ENCODE assay signal across 16 mouse cellular contexts in the genomic region with DNA sequence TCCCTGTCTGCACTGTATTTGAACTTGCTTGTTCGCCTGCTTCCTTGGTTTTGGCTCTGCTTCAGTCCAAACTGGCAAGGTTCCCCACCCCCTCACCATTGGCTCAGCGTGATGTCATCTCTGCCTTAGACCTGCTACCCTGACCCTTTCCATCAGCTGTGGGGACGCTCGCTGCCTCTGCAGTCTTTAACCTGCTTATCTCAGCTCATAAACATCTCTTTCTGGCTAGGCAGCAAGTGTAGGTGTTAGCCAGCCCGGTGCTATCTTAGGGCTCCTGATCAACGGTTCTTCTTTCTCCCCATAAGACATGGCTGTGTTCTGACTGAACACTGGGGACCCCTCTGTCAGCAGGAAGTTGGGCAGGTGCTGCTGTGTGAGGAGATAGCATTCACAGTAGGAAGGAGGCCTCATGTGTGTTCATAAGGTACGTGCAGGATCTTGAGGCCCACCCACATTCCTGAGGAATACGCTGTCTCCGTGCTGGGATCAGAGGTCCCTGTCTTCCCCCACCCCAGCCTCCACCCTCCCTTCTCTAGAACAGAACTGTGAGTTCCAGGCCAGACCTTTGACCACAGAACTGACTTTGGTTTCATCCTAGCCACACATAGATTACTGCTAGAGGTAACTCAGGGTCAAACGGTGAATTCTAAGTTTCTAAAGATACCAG. TPM values are rescaled to one million over a fixed set of nuclear protein-coding genes. Genes with fewer than 3 reads are reported as not detected.
DNase-seq lines count a peak whose midpoint lies in the region; ATAC-seq and TF ChIP-seq lines count a peak whose summit lies in the region.
"Had no signal": no experiment of that assay in that cellular context is flagged by ENCODE, and none has a peak within 500 bp of the region (broad histone marks: within the 10 kb centered on the region; RNA-seq: fewer than 3 reads in every experiment).

No protein-coding gene starts in this region.

- peak; percentile 76 for DNase-seq in kidney, adult 11 months
- DNase-seq in thymus, postnatal 25 days = no peak
- DNase-seq in layer of hippocampus, adult 2 months (ENCODE audit: low spot score in 2 of 2) = no peak
- DNase-seq: gastrocnemius, adult 2 months; heart, postnatal 10 days; thymus, postnatal 14 days had no signal

- no peaks in the 10 kb centered on the region for H3K9me3 ChIP-seq in kidney, embryonic 14.5 days (ENCODE audit: control insufficient read depth, low read length)
- no peaks in the 10 kb centered on the region for H3K9me3 ChIP-seq in intestine, embryonic 16.5 days (ENCODE audit: control insufficient read depth, low read length)
- no peaks in the 10 kb centered on the region for H3K9me3 ChIP-seq in limb, embryonic 13.5 days
- H3K9me3 ChIP-seq in stomach, embryonic 15.5 days = no peaks in the 10 kb centered on the region
- H3K9me3 ChIP-seq in heart, embryonic 12.5 days (replicated peaks) = no peaks in the 10 kb centered on the region
- H3K9me3 ChIP-seq: midbrain, embryonic 12.5 days; neural tube, embryonic 15.5 days had no signal

- H3K4me3 ChIP-seq in kidney, embryonic 14.5 days (ENCODE audit: low read length) = no peak overlapping the region
- H3K4me3 ChIP-seq in intestine, embryonic 16.5 days (ENCODE audit: low read length) = no peak overlapping the region
- H3K4me3 ChIP-seq in limb, embryonic 13.5 days = no peak overlapping the region
- no peak overlapping the region for H3K4me3 ChIP-seq in stomach, embryonic 15.5 days (replicated peaks)
- no peak overlapping the region for H3K4me3 ChIP-seq in heart, embryonic 12.5 days
- no peak overlapping the region for H3K4me3 ChIP-seq in layer of hippocampus, adult 2 months
- H3K4me3 ChIP-seq: gastrocnemius, adult 2 months; midbrain, embryonic 12.5 days; neural tube, embryonic 15.5 days had no signal

- no peaks in the 10 kb centered on the region for H3K27me3 ChIP-seq in kidney, embryonic 14.5 days (ENCODE audit: control insufficient read depth, insufficient read depth, low read length)
- H3K27me3 ChIP-seq in intestine, embryonic 16.5 days (replicated peaks; ENCODE audit: control insufficient read depth, insufficient read depth, low read length) = no peaks in the 10 kb centered on the region
- H3K27me3 ChIP-seq in limb, embryonic 13.5 days = no peaks in the 10 kb centered on the region
- H3K27me3 ChIP-seq in stomach, embryonic 15.5 days (replicated peaks) = no peaks in the 10 kb centered on the region
- no peaks in the 10 kb centered on the region for H3K27me3 ChIP-seq in heart, embryonic 12.5 days (replicated peaks)
- H3K27me3 ChIP-seq: midbrain, embryonic 12.5 days; neural tube, embryonic 15.5 days had no signal

- 63% methylated on average over 10 of the region's 10 CpGs for WGBS in kidney, embryonic 14.5 days
- 42% methylated on average over 10 of the region's 10 CpGs for WGBS in intestine, embryonic 16.5 days
- WGBS in limb, embryonic 13.5 days = 68% methylated on average over 10 of the region's 10 CpGs
- WGBS in stomach, embryonic 15.5 days = 48% methylated on average over 10 of the region's 10 CpGs
- 56% methylated on average over 10 of the region's 10 CpGs for WGBS in heart, embryonic 12.5 days

- H3K27ac ChIP-seq in kidney, embryonic 14.5 days (ENCODE audit: low read depth, low read length) = no peak overlapping the region
- H3K27ac ChIP-seq in intestine, embryonic 16.5 days (ENCODE audit: low read length) = peak overlapping the region; percentile 93
- H3K27ac ChIP-seq in limb, embryonic 13.5 days = 0 out of 2 replicates have a peak overlapping the region, but pooled peaks have one; percentile 63
- 0 out of 2 replicates have a peak overlapping the region, but pooled peaks have one; percentile 13 for H3K27ac ChIP-seq in stomach, embryonic 15.5 days
- no peak overlapping the region for H3K27ac ChIP-seq in heart, embryonic 12.5 days (ENCODE audit: poor library complexity, severe bottlenecking)
- no peak overlapping the region for H3K27ac ChIP-seq in layer of hippocampus, adult 2 months
- H3K27ac ChIP-seq: gastrocnemius, adult 2 months; midbrain, embryonic 12.5 days; neural tube, embryonic 15.5 days had no signal

- H3K4me1 ChIP-seq in kidney, embryonic 14.5 days (ENCODE audit: control insufficient read depth, insufficient read depth, low read length) = no peaks in the 10 kb centered on the region
- H3K4me1 ChIP-seq in intestine, embryonic 16.5 days (ENCODE audit: control insufficient read depth, insufficient read depth, low read length) = peaks cover 17% of the 10 kb centered on the region
- peaks cover 21% of the 10 kb centered on the region for H3K4me1 ChIP-seq in limb, embryonic 13.5 days
- peaks cover 5% of the 10 kb centered on the region; the same call in 1 of the 2 replicates for H3K4me1 ChIP-seq in stomach, embryonic 15.5 days
- H3K4me1 ChIP-seq in heart, embryonic 12.5 days (replicated peaks) = peaks cover 7% of the 10 kb centered on the region
- H3K4me1 ChIP-seq: midbrain, embryonic 12.5 days; neural tube, embryonic 15.5 days had no signal

- TF ChIP-seq CTCF in layer of hippocampus, adult 2 months (conservative IDR thresholded peaks at IDR 0.05) = no peak

- ATAC-seq in kidney, embryonic 14.5 days (ENCODE audit: low FRiP score, low TSS enrichment) = no peak
- ATAC-seq in intestine, embryonic 16.5 days = peak; percentile 97
- no peak for ATAC-seq in limb, embryonic 13.5 days (ENCODE audit: low FRiP score, low read depth)
- ATAC-seq in stomach, embryonic 15.5 days (ENCODE audit: insufficient read depth, low FRiP score, low read depth) = peak; percentile 78
- ATAC-seq in heart, embryonic 12.5 days (ENCODE audit: insufficient number of reproducible peaks, low FRiP score) = no peak; the same call in 1 of the 2 replicates

- H3K36me3 ChIP-seq in kidney, embryonic 14.5 days (ENCODE audit: control insufficient read depth, insufficient read depth, low read length) = peaks cover 53% of the 10 kb centered on the region
- peaks cover 9% of the 10 kb centered on the region; the same call in 1 of the 2 replicates for H3K36me3 ChIP-seq in intestine, embryonic 16.5 days (ENCODE audit: control insufficient read depth, insufficient read depth, low read length)
- peaks cover 80% of the 10 kb centered on the region for H3K36me3 ChIP-seq in limb, embryonic 13.5 days
- peaks cover 34% of the 10 kb centered on the region for H3K36me3 ChIP-seq in stomach, embryonic 15.5 days
- peaks cover 77% of the 10 kb centered on the region for H3K36me3 ChIP-seq in heart, embryonic 12.5 days

- H3K9ac ChIP-seq in kidney, embryonic 14.5 days (ENCODE audit: low read depth, low read length) = no peak overlapping the region
- H3K9ac ChIP-seq in intestine, embryonic 16.5 days (ENCODE audit: low read depth, low read length) = no peak overlapping the region
- H3K9ac ChIP-seq in limb, embryonic 13.5 days = no peak overlapping the region
- no peak overlapping the region for H3K9ac ChIP-seq in stomach, embryonic 15.5 days
- H3K9ac ChIP-seq in heart, embryonic 12.5 days = no peak overlapping the region
- H3K9ac ChIP-seq: midbrain, embryonic 12.5 days; neural tube, embryonic 15.5 days had no signal

- H3K4me2 ChIP-seq in kidney, embryonic 14.5 days (replicated peaks; ENCODE audit: low read depth, low read length) = no peak overlapping the region
- H3K4me2 ChIP-seq in intestine, embryonic 16.5 days (ENCODE audit: low read depth, low read length) = no peak overlapping the region
- no peak overlapping the region for H3K4me2 ChIP-seq in limb, embryonic 13.5 days (replicated peaks)
- H3K4me2 ChIP-seq in stomach, embryonic 15.5 days = no peak overlapping the region
- H3K4me2 ChIP-seq in heart, embryonic 12.5 days = no peak overlapping the region
- H3K4me2 ChIP-seq: midbrain, embryonic 12.5 days; neural tube, embryonic 15.5 days had no signal

RNA-seq across cellular contexts. Expression of a gene that starts 21.4 kb away (rescaled TPM):
- 2.6 and 3.1 TPM in 2 replicates for polyA plus RNA-seq in kidney, embryonic 14.5 days (2014; fragmentation: Nextera tagmentation; extraction: Ambion mirVana)
- 3,214 and 4,275 TPM in 2 replicates for polyA plus RNA-seq in intestine, embryonic 16.5 days (2015; fragmentation: Nextera tagmentation; extraction: Ambion mirVana)
- 2.8 and 9.9 TPM in 2 replicates for polyA plus RNA-seq in limb, embryonic 13.5 days (2015; fragmentation: Nextera tagmentation; extraction: Ambion mirVana)
- polyA plus RNA-seq in stomach, embryonic 15.5 days (2015; fragmentation: Nextera tagmentation; extraction: Ambion mirVana) = 515 and 597 TPM in 2 replicates
- polyA plus RNA-seq in heart, embryonic 12.5 days (2016; fragmentation: Nextera tagmentation; extraction: Ambion mirVana) = 8.2 and 24.9 TPM in 2 replicates
- total RNA-seq in layer of hippocampus, adult 2 months (2021) = not detected
- total RNA-seq: gastrocnemius, adult 2 months; left cerebral cortex, postnatal 25 days had no signal
- polyA plus RNA-seq: C2C12 had no signal

RNA-seq across cellular contexts. Expression of a gene that starts 28.5 kb away (rescaled TPM):
- polyA plus RNA-seq in kidney, embryonic 14.5 days (2014; fragmentation: Nextera tagmentation; extraction: Ambion mirVana) = not detected in 2 replicates
- polyA plus RNA-seq in intestine, embryonic 16.5 days (2015; fragmentation: Nextera tagmentation; extraction: Ambion mirVana) = 590 and 929 TPM in 2 replicates
- polyA plus RNA-seq in limb, embryonic 13.5 days (2015; fragmentation: Nextera tagmentation; extraction: Ambion mirVana) = not detected in 2 replicates
- polyA plus RNA-seq in stomach, embryonic 15.5 days (2015; fragmentation: Nextera tagmentation; extraction: Ambion mirVana) = 46.5 and 53.1 TPM in 2 replicates
- polyA plus RNA-seq in heart, embryonic 12.5 days (2016; fragmentation: Nextera tagmentation; extraction: Ambion mirVana) = not detected in 2 replicates
- total RNA-seq in layer of hippocampus, adult 2 months (2021) = 1 to 10 TPM in 1 of 2 experiments, not detected in 1; 1.0 TPM
- total RNA-seq: gastrocnemius, adult 2 months; heart, postnatal 10 days had no signal
- polyA plus RNA-seq: brain, embryonic 14.5 days; C2C12; midbrain, embryonic 12.5 days; neural tube, embryonic 15.5 days had no signal

RNA-seq across cellular contexts. Expression of a gene that starts 33.5 kb away (rescaled TPM):
- polyA plus RNA-seq in kidney, embryonic 14.5 days (2014; fragmentation: Nextera tagmentation; extraction: Ambion mirVana) = not detected in 2 replicates
- 1,729 and 3,070 TPM in 2 replicates for polyA plus RNA-seq in intestine, embryonic 16.5 days (2015; fragmentation: Nextera tagmentation; extraction: Ambion mirVana)
- 0.38 and 1.9 TPM in 2 replicates for polyA plus RNA-seq in limb, embryonic 13.5 days (2015; fragmentation: Nextera tagmentation; extraction: Ambion mirVana)
- 86.6 and 91.9 TPM in 2 replicates for polyA plus RNA-seq in stomach, embryonic 15.5 days (2015; fragmentation: Nextera tagmentation; extraction: Ambion mirVana)
- 0.74 and 1.3 TPM in 2 replicates for polyA plus RNA-seq in heart, embryonic 12.5 days (2016; fragmentation: Nextera tagmentation; extraction: Ambion mirVana)
- total RNA-seq in layer of hippocampus, adult 2 months (2021) = not detected
- total RNA-seq: gastrocnemius, adult 2 months; heart, postnatal 10 days; left cerebral cortex, postnatal 25 days had no signal
- polyA plus RNA-seq: C2C12; midbrain, embryonic 12.5 days; neural tube, embryonic 15.5 days had no signal

Comparison
In these comparisons a context has a peak if more than half of its experiments do, and no peak if none do; other contexts are left out.
1. ATAC-seq: peak in intestine, embryonic 16.5 days (single experiment) and stomach, embryonic 15.5 days (single experiment); none in kidney, embryonic 14.5 days (single experiment), limb, embryonic 13.5 days (single experiment) and heart, embryonic 12.5 days (single experiment).
2. H3K27ac ChIP-seq: peak in intestine, embryonic 16.5 days (single experiment), limb, embryonic 13.5 days (single experiment) and stomach, embryonic 15.5 days (single experiment); none in kidney, embryonic 14.5 days (single experiment), heart, embryonic 12.5 days (single experiment) and layer of hippocampus, adult 2 months (single experiment).
3. RNA of a gene that starts 21.4 kb away (polyA plus RNA-seq): 3,214 to 4,275 TPM in intestine, embryonic 16.5 days and 515 to 597 TPM in stomach, embryonic 15.5 days; 8.2 to 24.9 TPM in heart, embryonic 12.5 days, 2.8 to 9.9 TPM in limb, embryonic 13.5 days and 2.6 to 3.1 TPM in kidney, embryonic 14.5 days; every median in the first group is over 10 times any median in the second.
4. RNA of a gene that starts 28.5 kb away (polyA plus RNA-seq): 590 to 929 TPM in intestine, embryonic 16.5 days and 46.5 to 53.1 TPM in stomach, embryonic 15.5 days; not detected in heart, embryonic 12.5 days, not detected in kidney, embryonic 14.5 days and not detected in limb, embryonic 13.5 days; every median in the first group is over 10 times any median in the second.
5. RNA of a gene that starts 33.5 kb away (polyA plus RNA-seq): 1,729 to 3,070 TPM in intestine, embryonic 16.5 days and 86.6 to 91.9 TPM in stomach, embryonic 15.5 days; 0.74 to 1.3 TPM in heart, embryonic 12.5 days, 0.38 to 1.9 TPM in limb, embryonic 13.5 days and not detected in kidney, embryonic 14.5 days; every median in the first group is over 10 times any median in the second.